Mouse (Mus musculus): ENCODE measurements around the gene Hoxd12. TPM values are rescaled to one million over a fixed set of nuclear protein-coding genes. Genes with fewer than 3 reads are reported as not detected.

The Hoxd12 gene
- polyA plus RNA-seq, 1 experiment, result not detected

DNA sequence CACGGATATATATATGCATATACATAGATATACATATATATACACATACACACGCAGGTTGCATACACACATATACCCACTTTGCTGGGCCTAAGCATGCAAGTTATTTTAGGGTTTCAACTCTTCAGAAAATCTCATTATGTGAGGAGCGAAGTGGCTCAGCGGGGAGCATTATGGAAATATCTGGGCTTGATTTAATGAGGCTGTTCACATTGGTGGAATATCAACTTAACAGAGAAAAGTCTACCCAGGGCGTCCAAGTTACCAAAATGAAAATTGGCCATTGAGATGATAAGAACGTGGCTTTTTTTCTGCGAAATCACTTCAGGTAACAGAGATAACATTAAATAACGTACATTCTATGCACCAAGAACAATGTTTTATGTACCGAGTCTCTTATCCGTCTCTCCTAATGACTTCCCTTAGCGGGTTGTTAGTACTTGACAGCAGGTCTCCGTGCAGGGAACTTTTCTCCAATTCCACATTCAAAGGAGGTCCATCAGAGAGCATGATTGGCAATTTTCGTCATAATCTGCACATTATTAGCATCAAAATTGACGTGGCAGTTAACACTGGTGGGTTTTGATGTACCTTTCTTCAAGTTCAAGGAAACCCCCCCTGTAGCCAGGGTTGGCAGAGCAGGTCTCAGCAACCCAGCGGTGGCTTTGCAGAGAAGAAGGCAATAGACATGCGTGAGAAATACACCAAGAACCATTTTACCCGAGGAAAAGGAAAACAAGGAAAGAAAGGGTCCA, 20.9 kb upstream of the Hoxd12 start:
- peaks cover 9% of the 10 kb centered on the region for H3K4me1 ChIP-seq (ENCODE audit: control insufficient read depth, insufficient read depth, insufficient read length)
- WGBS, result 19% methylated on average over 17 of the region's 17 CpGs
- no peak for DNase-seq (ENCODE audit: low read depth in 1 of 2, low spot score in 2 of 2)
- H3K4me3 ChIP-seq (ENCODE audit: extremely low read depth, insufficient read depth, insufficient read length), result no peak overlapping the region
- H3K27me3 ChIP-seq (ENCODE audit: control insufficient read depth, insufficient read depth, low read length), result peaks cover 41% of the 10 kb centered on the region
- H3K36me3 ChIP-seq (ENCODE audit: control insufficient read depth, insufficient read depth, low read length), result no peaks in the 10 kb centered on the region
- TF ChIP-seq CTCF (IDR thresholded peaks at IDR 0.05; ENCODE audit: extremely low read depth, insufficient read depth, insufficient read length, insufficient replicate concordance) (no peak), POLR2A (IDR thresholded peaks at IDR 0.05; ENCODE audit: low read depth, low read length) (no peak)
- no peak overlapping the region for H3K27ac ChIP-seq (ENCODE audit: insufficient read depth, low read length)

DNA sequence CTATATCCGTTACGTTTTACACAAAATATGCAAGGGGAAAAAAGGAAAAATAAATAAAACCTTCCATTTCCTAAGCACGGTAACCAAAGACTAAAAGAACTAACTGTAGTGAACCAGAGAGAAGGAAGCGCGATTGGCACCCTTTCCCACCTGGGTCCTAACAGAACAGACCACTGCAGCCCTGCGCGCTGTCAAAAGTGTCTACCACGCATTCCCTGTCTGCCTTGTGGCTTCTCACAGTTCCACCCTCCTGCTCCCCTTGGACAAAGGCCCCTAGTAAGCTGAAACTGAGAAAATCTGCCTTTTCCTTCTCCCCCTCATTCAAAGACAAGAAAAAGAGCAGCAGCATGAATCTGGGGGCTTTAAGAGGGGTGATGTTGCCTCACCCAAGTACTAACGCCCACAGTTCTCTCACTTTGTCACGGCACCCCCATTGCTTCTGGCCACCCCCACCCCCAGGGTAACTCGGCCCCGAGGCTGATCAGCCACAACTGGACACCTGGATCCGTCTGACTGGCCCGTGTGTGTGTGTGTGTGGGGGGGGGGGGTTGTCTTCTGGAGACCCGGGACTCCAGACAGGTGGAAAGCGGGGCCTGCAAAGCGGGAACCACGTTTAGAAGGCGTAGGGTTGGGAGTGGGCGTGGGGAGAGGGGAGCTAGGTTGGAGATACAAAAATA, 19.9 kb upstream of the Hoxd12 start:
- H3K36me3 ChIP-seq (ENCODE audit: control insufficient read depth, insufficient read depth, low read length), result no peaks in the 10 kb centered on the region
- H3K4me1 ChIP-seq (ENCODE audit: control insufficient read depth, insufficient read depth, insufficient read length), result peaks cover 9% of the 10 kb centered on the region
- peaks cover 47% of the 10 kb centered on the region for H3K27me3 ChIP-seq (ENCODE audit: control insufficient read depth, insufficient read depth, low read length)
- WGBS, result 15% methylated on average over 20 of the region's 20 CpGs
- DNase-seq (ENCODE audit: low read depth in 1 of 2, low spot score in 2 of 2), result no peak
- TF ChIP-seq CTCF (IDR thresholded peaks at IDR 0.05; ENCODE audit: extremely low read depth, insufficient read depth, insufficient read length, insufficient replicate concordance) (no peak), POLR2A (IDR thresholded peaks at IDR 0.05; ENCODE audit: low read depth, low read length) (no peak)
- no peak overlapping the region for H3K4me3 ChIP-seq (ENCODE audit: extremely low read depth, insufficient read depth, insufficient read length)
- H3K27ac ChIP-seq (ENCODE audit: insufficient read depth, low read length), result no peak overlapping the region

DNA sequence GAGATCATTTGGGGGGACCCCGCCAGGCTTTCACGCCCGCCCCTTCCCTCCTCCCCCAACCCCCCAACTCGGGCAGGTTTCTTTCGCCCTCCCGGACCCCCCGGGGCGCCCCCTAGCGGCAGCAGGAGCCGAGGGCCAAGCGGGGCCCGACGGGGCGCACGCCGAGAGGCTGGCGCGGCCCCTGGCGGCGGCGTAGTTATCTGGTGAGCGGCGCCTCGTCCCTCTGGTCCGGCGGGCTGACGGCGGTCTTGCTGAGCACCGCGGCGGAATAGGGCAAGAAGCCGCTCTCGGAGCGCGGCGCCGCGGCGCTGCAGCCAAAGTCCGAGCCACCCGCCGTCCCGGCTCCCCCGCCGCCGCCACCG, 19.4 kb upstream of the Hoxd12 start:
- Histone ChIP-seq H3K27me3 (ENCODE audit: control insufficient read depth, insufficient read depth, low read length) (peaks cover 47% of the 10 kb centered on the region), H3K4me1 (ENCODE audit: control insufficient read depth, insufficient read depth, insufficient read length) (peaks cover 9% of the 10 kb centered on the region), H3K36me3 (ENCODE audit: control insufficient read depth, insufficient read depth, low read length) (no peaks in the 10 kb centered on the region), H3K27ac (ENCODE audit: insufficient read depth, low read length) (no peak overlapping the region), H3K4me3 (ENCODE audit: extremely low read depth, insufficient read depth, insufficient read length) (peak overlapping the region; percentile 7; the same call in 1 of the 2 replicates)
- WGBS, result 2% methylated on average over 18 of the region's 47 CpGs
- no peak for TF ChIP-seq POLR2A (IDR thresholded peaks at IDR 0.05; ENCODE audit: low read depth, low read length)
- no peak for DNase-seq (ENCODE audit: low read depth in 1 of 2, low spot score in 2 of 2)

DNA sequence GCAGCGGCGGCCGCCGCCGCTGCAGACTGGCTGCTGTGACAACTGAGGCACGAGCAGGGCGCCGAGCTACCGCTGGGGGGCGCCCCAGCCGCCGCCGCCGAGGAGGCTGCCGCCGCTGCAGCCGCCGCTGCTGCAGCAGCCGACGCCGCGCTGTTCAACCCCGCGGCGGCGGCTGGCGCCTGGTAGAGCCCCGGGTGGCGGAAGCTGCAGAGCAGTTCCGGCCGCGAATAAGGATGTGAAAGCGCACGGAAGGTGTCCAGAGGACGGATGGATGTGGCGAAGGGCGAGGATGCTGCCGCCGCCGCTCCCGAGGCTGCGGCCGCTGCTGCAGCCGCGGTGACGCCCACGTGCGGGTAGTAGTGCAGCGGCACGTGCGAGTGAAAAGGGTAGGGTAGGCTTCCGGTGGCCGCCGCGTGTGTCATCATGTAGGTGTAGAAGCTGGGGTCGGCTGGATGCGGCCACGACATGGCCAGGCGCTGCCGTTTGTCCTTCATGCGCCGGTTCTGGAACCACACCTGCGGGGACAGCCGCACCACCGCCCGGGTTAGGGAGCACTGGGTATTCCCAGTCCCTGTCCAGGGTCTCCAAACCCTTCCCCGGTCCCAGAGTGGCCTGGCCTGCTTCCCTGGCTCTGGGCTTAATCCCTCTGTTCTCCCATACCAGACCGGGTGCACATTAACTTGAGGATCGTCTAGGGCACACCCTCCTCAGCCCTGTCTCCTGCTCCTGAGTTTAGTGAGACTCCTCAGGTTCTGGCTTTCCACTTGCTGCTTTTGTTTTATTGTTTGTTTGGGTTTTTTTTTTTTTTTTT, 18.8 kb upstream of the Hoxd12 start:
- no peak for TF ChIP-seq POLR2A (IDR thresholded peaks at IDR 0.05; ENCODE audit: low read depth, low read length)
- TF ChIP-seq CTCF (IDR thresholded peaks at IDR 0.05; ENCODE audit: extremely low read depth, insufficient read depth, insufficient read length, insufficient replicate concordance), result no peak
- Histone ChIP-seq H3K27me3 (ENCODE audit: control insufficient read depth, insufficient read depth, low read length) (peaks cover 52% of the 10 kb centered on the region), H3K27ac (ENCODE audit: insufficient read depth, low read length) (no peak overlapping the region), H3K4me1 (ENCODE audit: control insufficient read depth, insufficient read depth, insufficient read length) (peaks cover 9% of the 10 kb centered on the region), H3K4me3 (ENCODE audit: extremely low read depth, insufficient read depth, insufficient read length) (peak overlapping the region; percentile 36), H3K36me3 (ENCODE audit: control insufficient read depth, insufficient read depth, low read length) (no peaks in the 10 kb centered on the region)
- DNase-seq (ENCODE audit: low read depth in 1 of 2, low spot score in 2 of 2), result no peak
- 1% methylated on average over 67 of the region's 69 CpGs for WGBS

DNA sequence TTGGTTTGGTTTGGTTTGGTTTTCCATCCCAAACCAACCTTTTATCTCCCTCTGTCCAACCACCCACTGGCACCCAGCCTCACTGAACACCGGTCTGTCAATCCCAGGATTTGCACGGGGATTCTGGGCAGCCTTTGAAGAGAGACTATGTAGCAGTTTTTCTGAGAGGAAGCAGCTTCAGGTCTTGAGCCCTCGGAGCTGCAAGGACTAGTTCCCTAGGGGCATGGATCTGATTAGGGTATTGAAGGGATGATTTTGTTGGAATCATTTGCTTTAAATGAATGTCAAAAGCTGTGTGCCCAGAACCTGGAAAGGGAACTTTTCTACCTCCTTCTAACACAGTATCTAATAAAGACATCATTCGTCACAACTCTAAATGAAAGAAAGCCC, 18.2 kb upstream of the Hoxd12 start:
- H3K4me3 ChIP-seq (ENCODE audit: extremely low read depth, insufficient read depth, insufficient read length), result no peak overlapping the region
- no peak for DNase-seq (ENCODE audit: low read depth in 1 of 2, low spot score in 2 of 2)
- H3K27me3 ChIP-seq (ENCODE audit: control insufficient read depth, insufficient read depth, low read length), result peaks cover 55% of the 10 kb centered on the region
- 6% methylated on average over 4 of the region's 4 CpGs for WGBS
- no peaks in the 10 kb centered on the region for H3K36me3 ChIP-seq (ENCODE audit: control insufficient read depth, insufficient read depth, low read length)
- H3K4me1 ChIP-seq (ENCODE audit: control insufficient read depth, insufficient read depth, insufficient read length), result peaks cover 9% of the 10 kb centered on the region
- H3K27ac ChIP-seq (ENCODE audit: insufficient read depth, low read length), result no peak overlapping the region
- no peak for TF ChIP-seq CTCF (IDR thresholded peaks at IDR 0.05; ENCODE audit: extremely low read depth, insufficient read depth, insufficient read length, insufficient replicate concordance)
- TF ChIP-seq POLR2A (IDR thresholded peaks at IDR 0.05; ENCODE audit: low read depth, low read length), result no peak

DNA sequence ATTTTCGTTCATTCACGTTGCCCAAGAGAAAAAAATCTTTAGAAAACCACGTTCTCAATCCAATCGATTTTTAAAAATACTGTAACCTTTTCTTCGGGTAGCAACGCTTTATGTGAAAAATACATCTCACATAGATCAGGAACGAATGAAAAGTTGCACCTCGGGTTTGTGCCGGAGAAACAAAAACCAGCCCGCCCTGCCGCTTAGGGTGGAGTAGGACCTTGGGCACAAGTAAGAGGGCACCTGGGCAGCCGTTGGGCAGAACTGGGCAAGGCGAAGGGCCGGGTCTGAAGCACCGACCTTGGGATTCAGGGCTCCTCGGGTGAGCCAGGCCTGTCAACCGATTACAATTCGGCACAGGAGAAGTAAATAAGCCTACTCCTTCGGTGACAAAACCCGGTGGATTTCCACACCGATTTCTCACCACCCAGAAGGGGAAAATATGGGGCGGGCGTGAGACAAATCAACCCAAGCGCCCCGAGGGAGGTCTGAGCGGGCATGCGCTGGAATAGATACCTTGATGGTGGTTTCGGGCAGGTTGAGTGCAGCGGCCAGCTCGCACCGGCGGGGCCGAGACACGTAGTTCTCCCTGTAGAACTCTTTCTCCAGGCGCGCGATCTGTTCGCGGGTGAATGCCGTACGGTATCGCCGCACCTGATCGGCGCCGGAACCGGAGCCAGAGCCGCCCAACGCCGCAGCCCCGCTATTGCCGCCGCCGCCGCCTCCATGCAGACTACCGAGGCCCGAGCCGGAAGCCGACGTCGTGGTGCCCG, 17.4 kb upstream of the Hoxd12 start:
- WGBS, result 4% methylated on average over 62 of the region's 62 CpGs
- no peak for TF ChIP-seq CTCF (IDR thresholded peaks at IDR 0.05; ENCODE audit: extremely low read depth, insufficient read depth, insufficient read length, insufficient replicate concordance)
- no peak for TF ChIP-seq POLR2A (IDR thresholded peaks at IDR 0.05; ENCODE audit: low read depth, low read length)
- peaks cover 9% of the 10 kb centered on the region for H3K4me1 ChIP-seq (ENCODE audit: control insufficient read depth, insufficient read depth, insufficient read length)
- H3K4me3 ChIP-seq (ENCODE audit: extremely low read depth, insufficient read depth, insufficient read length), result peak overlapping the region; percentile 11; the same call in 1 of the 2 replicates
- DNase-seq (ENCODE audit: low read depth in 1 of 2, low spot score in 2 of 2), result no peak
- H3K36me3 ChIP-seq (ENCODE audit: control insufficient read depth, insufficient read depth, low read length), result no peaks in the 10 kb centered on the region
- no peak overlapping the region for H3K27ac ChIP-seq (ENCODE audit: insufficient read depth, low read length)
- H3K27me3 ChIP-seq (ENCODE audit: control insufficient read depth, insufficient read depth, low read length), result peaks cover 58% of the 10 kb centered on the region
